Mouse (Mus musculus) c-Kit-positive CD71-positive TER-119-positive erythroid progenitor cells, embryonic 14.5 days (primary cell): ENCODE measurements around the gene Jmjd8.
A peak's percentile ranks its signal among the peaks of the same experiment; 100 is the strongest.

ENCODE experiments used
- DNase-seq: peaks from one replicate; pipeline ENCODE4 v3.0.0-alpha.2; 2013; ENCODE audit warnings: low spot score

Jmjd8 gene

GRCm38 (mm10) chr17:25808789-25809605, 19.7 kb upstream of the Jmjd8 start, which contains the start of gene Fbxl16:
Fbxl16 (plus strand) TSS chr17:25809085.
- DNase-seq: no peak

GRCm38 (mm10) chr17:25809606-25810340, 18.9 kb upstream of the Jmjd8 start:
- no peak for DNase-seq

- DNase-seq: no peak
Measured at GRCm38 (mm10) chr17:25810890-25811289, 17.8 kb upstream of the Jmjd8 start.

- peak; percentile 64 for DNase-seq
Measured at GRCm38 (mm10) chr17:25813471-25813870, 15.2 kb upstream of the Jmjd8 start.

- no peak for DNase-seq
Measured at GRCm38 (mm10) chr17:25817662-25818061, 11.0 kb upstream of the Jmjd8 start.

GRCm38 (mm10) chr17:25818851-25819780, 9.6 kb upstream of the Jmjd8 start:
- DNase-seq: no peak

GRCm38 (mm10) chr17:25823452-25823851, 5.2 kb upstream of the Jmjd8 start, which contains the start of gene Wdr24:
Wdr24 (plus strand) TSS chr17:25823627.
- peak; percentile 85 for DNase-seq

GRCm38 (mm10) chr17:25824362-25825142, 4.1 kb upstream of the Jmjd8 start:
- no peak for DNase-seq

- DNase-seq: no peak
Measured at GRCm38 (mm10) chr17:25825311-25825710, 3.4 kb upstream of the Jmjd8 start.

GRCm38 (mm10) chr17:25825984-25826570, 2.6 kb upstream of the Jmjd8 start:
- DNase-seq: no peak

- DNase-seq: no peak
Measured at GRCm38 (mm10) chr17:25827011-25827410, 1.7 kb upstream of the Jmjd8 start.

GRCm38 (mm10) chr17:25827546-25828222, 983 bp upstream of the Jmjd8 start:
- no peak for DNase-seq

GRCm38 (mm10) chr17:25828223-25828594, 458 bp upstream of the Jmjd8 start:
- DNase-seq: no peak

GRCm38 (mm10) chr17:25829558-25830017, 921 bp downstream of the Jmjd8 start:
- no peak for DNase-seq

- DNase-seq: no peak
Measured at GRCm38 (mm10) chr17:25830200-25830753, 1.6 kb downstream of the Jmjd8 start.

GRCm38 (mm10) chr17:25830806-25831431, 2.3 kb downstream of the Jmjd8 start:
- no peak for DNase-seq

GRCm38 (mm10) chr17:25831451-25832281, 3.0 kb downstream of the Jmjd8 start:
- no peak for DNase-seq
